Mouse (Mus musculus) bone marrow macrophage, adult 2 months (primary cell): ENCODE results near the gene Slc25a28.

Experiments
- CTCF ChIP-seq: IDR thresholded peaks from 2 replicates; pipeline ENCODE4 v1.5.1; 2012; ENCODE audit warnings: low read depth, mild to moderate bottlenecking, low read length, moderate library complexity
- POLR2A ChIP-seq: IDR thresholded peaks from 2 replicates; pipeline ENCODE4 v1.6.1; 2012; ENCODE audit warnings: mild to moderate bottlenecking, low read depth, low read length, borderline replicate concordance

GRCm38 (mm10) chr19:43673513-43674315, 967 bp downstream of the Slc25a28 start:
- TF ChIP-seq CTCF (no peak), POLR2A (no peak)
